Mouse (Mus musculus) left cerebral cortex, adult 8-10 months (tissue): Measurements from ENCODE around the gene Cycs. TPM values are rescaled to one million over a fixed set of nuclear protein-coding genes. Genes with fewer than 3 reads are reported as not detected.
"Not testable (repeated sequence)": the region's sequence is repeated elsewhere in the genome, so short reads cannot be mapped to it uniquely, and the experiment has no call there.

Experiments
- DNase-seq, 2 experiments: peaks; one replicate each; pipeline ENCODE4 v3.0.0; 2022; ENCODE audit warnings: low spot score in 2 of 2
- total RNA-seq, 4 experiments: library from RNA; stranded (reverse); gene quantifications; 2 replicates each; pipeline ENCODE4 v1.2.4; 2022

Cycs gene
- total RNA-seq = 10 to 100 TPM; 38.1 to 47.2 (median 40.6) TPM

DNA sequence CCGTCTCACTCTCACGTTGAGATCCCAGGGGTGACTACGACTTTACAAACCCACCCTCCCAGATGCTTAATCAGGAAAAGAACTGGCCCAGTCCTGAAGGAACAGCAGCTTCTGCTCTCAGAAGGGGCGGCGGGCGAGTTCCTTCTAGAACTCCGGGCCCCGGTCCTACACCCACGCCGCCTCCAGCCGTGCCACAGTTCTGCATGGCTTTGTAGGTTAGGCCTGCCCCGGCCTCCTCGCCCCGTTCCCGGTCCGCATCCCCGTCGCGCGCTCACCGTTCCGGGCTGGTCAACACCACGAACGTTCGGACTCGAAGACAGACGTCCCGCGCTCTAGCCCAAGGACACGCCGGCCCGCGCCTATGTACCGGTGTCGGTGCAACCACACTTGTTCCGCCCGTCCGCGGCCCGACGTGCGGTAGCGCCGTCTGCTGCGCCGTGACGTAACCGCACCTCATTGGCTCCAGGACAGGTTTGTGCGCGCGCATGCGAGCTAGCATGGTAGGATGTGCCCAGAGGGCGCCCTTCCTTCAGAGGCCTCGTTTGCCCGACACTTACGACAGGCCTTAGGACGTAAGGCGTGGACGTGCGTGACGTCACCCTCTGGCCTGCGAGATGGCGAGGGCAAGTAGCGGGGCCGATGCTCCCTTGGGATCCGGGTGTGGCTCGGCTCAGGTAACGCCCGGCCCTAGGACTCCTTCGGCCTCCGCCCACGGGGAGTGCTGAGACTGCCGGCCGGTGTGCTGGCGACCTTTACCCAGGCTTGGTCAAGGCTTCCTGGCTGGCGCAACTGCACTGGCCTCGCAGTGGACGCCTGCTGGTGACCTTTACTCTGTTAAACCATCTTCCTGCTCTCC lies at the start of gene Cycs:
TSS of gene Cycs (minus strand) at position 398 of the 856 bp plus-strand sequence.
- DNase-seq = peak; percentile 98 to 99

DNA sequence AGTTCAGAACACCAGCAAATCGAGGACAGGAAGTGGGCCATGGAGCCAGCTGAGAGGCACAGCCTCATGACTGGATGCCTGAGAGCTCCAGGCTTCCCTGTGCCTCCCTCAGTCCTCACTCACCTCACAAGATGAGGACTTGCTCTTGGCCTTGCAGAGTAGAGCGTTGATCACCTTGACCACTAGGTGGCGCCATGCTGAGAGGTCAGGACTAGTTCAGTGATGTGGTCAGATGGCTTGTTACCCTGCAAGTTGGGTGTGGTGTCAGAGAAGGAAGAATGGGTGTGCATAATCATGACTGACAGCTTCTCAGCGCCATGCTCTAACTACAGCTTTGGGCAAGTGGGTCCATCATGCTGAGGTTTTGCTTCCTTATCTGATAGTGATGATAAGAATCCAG lies 35.3 kb upstream of the Cycs start:
- no peak for DNase-seq

DNA sequence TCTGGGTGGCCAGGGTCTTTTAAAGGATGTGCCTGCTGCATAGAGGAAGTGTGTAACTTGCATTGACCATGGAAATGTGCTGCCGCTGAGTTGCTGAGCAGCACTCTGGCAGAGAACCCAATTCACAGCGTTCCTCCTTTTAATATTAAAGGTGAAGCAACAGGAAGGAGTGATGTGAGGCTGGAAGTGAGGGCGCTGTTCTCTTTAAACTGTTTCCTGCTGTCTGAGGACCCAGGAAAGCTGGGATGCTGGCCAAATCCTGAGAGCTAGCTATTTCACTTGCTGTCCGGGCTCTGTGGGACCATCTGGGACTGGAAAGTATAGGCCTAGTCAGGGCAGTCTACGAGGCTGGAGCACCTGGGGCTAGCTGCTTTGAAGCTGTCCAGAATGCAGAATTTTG lies 32.2 kb upstream of the Cycs start:
- DNase-seq = no peak

DNA sequence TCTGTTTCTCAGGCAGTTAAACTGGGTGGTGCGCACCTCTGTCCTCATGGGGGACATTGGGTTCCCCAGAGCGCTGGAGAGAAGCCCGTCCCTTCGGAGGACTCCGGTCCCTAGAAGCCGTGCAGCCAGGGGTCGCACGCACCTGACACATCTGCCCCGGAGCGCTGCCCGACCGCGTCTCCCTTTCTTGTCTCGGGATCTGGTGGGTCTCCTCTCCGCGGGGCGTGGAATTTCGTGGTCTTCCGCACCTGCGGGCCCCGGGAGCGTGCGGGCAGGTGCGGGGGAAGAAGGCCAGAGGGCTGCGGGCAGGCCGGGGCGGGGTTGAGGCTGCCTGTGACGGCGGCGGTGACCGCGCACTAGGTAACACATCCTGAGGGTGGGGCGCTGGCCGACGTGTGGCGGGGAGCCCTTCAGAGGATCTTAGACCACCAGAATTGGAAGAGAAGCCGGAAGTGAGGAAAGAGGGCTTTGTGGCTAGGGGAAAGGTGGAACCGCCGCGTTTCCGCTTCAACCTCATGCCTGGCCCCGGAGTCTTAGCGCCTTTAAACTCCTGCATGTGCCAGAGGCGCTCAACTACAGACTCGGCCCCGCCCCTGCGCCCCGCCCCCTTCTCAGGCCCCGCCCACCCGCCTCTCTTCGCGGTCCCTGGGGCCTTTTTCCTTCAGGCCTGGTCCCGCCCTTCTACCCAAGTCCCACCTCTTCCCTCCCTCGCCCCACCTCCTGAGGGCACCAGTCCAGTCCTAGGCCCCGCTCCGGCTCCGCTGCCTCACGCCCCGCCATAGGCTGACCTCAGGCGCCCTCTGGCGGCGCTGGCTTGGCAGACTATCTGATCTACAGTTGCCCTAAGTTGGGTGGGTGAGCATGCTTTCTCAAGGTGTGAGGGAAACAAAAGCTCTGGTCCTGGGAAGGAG lies 30.2 kb upstream of the Cycs start, which contains the start of gene 4921507P07Rik:
TSS of gene 4921507P07Rik (minus strand) at position 332 of the 911 bp plus-strand sequence.
- peak; percentile 76 to 88 for DNase-seq

DNA sequence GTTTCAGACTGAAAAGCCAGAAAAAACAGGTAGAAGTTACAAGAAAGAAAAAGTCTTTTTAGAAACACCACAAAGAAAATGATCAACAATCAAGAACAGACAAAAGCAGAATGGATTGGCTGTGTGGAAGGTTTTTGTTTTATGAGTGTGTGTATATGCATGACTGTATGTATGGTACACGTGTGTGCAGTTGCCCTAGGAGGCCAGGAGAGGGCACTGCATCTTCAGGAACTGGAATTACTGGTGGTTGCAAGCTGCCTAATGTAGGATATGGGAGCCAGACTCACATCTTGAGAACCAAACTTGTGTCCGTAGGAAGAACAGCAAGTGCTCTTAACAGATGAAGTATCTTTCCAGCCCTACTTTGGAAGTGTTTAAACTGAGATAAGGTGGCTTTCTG lies 28.0 kb upstream of the Cycs start:
- no peak for DNase-seq

DNA sequence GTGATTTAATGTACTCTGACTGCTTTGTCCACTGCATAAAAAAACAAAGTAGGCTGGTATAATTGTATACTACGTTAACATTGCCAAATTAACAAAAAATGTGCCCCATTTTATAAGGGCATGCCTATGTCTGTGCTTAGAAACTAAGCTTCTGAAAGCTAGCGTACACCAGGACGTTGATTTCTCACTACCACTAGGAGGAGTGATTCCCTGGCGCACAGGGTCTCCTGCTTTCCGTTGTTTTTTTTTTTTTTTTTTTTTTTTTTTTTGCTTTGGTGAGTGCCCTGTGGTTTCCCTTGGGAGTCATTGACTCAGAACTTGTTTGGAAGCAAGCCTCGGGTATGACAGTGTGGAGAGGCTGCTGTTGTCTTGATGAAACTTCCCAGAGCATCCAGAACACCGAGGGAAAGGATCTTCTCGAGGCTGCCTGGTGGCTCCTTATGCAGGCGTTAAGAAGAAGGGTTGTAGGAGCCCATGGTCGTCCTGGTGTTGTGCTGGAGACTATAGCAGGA lies 27.1 kb upstream of the Cycs start:
- no peak for DNase-seq

DNA sequence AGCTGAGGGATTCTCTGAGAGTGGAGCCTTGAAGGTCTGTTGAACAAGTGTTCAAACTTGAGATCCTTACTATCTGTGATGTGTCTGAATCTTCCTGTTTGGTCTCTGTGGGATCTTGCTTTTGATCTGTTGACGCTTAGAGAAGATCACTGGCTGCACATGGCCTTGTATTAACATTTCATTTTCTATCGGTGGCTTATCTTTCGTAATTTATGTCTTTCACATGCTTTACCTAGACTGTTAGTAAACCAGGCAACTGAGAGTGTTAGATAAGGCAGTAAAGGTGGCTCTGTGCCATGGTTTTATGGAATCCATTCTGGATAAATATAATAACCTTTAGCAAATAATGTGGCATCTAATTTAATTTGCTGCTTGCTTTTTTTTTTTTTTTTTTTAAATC lies 23.9 kb upstream of the Cycs start:
- DNase-seq = no peak

DNA sequence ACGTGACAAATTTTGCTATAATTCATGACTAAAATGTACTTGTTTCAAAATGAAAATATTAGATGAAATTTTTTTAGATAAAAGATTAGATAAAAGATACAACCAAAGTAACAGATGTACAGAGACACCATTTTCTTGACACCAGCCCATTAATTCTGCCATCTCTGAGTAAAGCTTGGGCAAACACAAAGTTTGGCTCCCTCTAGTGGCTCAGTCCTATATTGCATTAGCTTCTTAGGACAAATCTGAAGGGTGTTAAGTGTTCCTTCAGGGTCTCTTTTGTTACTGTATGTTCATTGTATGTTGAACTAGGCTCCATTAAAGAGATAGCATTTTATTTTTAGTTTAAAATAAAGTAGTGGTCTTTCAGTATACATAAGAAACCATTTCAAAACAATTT lies 21.9 kb upstream of the Cycs start:
- no peak for DNase-seq

DNA sequence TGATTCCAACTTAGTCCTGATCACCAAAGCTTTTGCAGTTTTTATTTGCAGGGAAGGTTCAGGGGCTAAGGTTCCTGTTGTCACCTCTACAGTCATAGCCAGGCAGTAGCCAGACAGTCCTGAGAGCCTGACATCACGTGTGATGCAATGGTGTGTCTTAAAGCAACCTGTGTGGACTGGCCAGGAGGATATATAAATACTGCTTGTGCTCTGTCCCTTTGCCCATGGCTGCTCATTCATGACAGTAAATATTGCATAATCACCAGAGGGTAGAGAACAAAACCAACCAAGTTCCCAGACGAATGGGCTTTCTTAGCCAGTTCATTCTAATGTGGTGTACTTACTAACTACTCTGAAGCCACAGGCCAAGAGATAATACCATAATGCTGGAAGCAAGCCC lies 21.1 kb upstream of the Cycs start:
- no peak for DNase-seq

DNA sequence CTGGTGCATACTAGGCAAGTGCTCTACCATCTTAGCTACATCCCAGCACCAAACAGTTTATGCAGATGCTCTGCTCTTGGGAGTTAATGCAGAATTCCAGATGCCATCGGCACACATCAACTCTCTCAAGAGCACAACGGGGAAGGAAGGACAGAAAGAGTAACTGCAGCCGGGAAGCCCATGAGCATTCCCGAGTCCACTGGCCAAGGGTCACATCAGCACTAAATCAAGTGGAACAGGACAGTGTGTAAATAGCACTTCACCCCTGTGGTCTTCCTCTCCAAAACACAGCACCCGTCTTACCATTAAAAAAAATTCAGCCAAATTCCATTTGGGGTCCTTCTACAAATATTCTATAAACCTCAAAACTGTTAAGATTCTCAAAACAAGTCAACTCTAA lies 20.0 kb upstream of the Cycs start:
- no peak for DNase-seq

DNA sequence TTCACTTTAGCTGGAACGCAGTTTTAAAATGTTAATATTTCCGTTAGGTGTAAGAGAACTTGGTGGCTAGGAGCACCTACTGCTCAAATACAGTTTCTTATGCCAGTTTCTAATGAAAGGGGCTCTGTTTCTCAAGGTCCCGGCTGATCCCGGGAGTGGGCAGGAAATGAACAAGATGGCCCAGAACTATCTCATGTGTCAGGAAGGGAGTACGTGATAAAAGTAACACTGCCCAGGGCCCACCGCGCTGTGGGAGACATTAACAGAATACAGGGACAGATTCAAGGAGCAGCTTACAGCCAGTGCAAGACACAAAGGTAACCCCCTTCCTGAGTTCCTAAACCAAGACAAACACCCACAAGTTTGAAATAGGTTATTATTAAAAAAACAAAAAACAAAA lies 19.4 kb upstream of the Cycs start:
- no peak for DNase-seq

DNA sequence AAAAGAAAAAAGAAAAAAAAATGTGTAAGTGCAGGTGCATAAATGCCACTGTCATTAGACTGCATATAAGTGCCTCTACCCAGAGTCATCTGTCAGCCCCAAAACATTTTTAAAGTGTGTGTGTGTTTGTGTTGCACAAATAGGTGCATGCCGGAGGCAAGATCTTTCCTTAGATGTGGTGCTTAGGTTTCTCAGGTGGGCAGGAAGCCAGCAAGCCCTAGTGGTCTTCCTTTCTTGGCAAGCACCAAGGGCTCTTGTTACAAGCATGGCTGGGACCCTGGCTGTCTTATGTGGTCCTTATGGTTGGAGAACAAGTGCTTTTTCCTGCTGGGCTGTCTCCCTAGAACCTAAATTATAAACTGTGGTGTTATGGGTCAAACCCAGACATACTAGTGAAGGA lies 5.3 kb upstream of the Cycs start:
- no peak for DNase-seq

DNA sequence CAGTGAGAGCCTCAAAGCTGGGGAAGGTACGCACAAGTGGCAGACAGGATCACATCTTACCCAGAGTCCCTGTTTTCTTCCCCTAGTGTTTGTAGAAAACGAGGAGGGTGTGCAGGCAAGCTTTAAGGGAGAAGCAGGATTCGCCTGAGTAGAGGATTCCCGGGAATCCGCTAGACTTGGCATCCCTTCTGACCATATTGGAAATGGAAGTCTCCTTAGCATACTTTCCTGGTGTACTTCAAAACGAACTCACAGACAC lies 588 bp upstream of the Cycs start:
- no peak for DNase-seq

DNA sequence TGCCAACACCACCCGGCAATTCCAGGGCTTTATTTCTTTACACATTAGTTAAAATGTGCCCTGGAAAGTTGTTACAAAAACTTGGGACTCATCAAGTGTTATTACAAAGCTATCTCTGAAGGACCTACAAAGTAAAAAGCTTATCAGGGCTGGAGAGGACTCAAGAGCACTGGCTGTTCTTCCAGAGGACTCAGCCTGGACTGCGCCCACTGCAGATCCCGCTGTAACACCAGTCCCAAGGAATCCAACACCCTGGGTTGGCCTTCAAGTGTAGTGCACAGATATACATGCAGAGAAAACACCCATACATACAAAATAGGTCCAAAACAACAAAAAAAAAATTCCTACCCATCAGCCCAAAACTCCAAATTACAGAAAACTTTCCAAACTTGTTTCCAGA lies 2.7 kb downstream of the Cycs start:
- no peak for DNase-seq

DNA sequence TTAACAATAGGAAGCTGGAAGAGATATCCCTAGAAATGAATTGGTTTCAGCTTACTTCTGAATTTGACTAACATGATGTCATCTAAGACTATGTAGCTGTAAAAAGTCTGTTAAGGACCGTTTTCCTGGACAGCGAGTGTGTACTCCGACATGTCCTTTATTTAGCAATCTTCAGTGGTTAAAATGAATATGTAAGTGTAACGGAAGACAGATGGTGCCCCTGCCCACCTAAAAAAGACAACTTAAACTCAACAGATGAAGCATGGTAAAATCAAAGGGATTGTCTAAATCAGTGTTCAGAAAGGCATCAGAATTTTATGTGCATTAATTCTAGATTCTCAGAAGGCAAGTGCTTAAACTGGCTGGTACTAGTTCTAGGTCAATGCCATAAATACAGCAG lies 3.9 kb downstream of the Cycs start:
- no peak for DNase-seq

DNA sequence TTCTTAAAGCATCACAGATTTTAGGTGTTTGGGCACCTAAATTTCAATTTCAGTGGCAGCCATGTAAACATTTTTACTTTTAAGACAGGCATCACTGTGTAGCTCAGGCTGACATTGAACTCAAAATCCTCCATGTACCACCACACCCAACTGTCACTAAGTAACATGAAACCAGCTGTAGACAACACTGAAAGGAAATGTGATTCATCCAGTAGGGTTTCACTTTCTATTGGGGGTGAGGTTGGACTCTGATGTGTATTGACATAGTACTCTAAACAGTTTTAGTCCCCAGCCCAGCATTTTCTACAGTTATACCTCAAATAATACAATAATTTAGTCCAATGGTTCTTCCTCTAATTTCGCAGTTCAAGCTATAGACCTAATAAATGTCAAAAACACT lies 5.6 kb downstream of the Cycs start:
- no peak for DNase-seq

DNA sequence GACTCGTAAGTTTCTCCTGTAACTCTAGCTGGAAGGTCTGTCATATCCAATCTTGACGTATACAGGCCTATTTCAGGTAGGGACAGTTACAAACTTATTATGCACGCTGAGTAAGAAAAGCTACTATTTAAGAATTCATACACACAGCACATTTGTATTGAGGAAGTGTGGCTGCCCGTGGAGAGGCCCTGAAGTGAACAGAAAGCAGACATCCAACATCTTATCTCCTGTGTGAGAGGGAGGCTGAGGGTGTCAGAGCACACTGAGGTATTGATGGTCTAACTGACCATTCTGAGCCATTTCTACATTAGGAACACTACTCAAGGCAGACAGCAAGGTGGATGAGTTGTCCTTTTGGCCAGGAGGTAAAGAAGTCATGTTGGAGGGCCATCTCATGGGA lies 7.5 kb downstream of the Cycs start:
- DNase-seq = no peak

DNA sequence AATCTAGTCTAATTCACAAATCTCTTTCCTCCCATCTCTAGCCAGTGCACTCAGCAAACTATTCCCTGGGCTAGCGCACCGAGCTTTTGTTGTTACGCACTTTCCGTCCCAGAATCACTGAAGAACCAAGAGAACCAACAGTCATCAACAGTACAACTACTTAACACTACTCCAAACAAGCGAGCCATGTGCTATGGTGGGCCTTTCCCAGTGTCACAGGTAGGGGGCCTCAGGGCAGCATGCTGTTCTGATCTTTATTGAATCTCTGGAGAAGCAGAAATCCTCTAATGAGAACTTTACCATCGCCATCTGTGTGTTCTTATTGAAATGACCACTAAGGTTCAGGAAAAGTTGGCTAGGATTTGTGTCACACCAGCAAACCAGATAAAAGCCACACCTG lies 8.8 kb downstream of the Cycs start:
- no peak for DNase-seq

DNA sequence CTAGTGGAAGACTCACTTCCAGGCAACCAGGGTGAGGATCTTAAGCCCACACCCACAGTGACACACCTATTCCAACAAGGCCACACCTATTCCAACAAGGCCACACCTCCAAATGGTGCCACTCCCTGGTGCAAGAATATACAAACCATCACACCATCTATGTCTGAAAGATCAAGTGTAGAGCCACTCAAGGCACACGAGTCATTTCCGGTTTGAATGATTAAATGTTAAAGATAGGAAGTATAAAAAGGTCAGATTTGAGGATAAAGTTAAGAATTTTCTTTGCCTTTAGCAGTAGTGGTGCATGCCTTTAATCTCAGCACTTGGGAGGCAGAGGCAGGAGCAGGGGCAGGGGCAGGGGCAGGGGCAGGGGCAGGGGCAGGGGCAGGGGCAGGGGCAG lies 12.1 kb downstream of the Cycs start:
- not testable (repeated sequence) for DNase-seq

DNA sequence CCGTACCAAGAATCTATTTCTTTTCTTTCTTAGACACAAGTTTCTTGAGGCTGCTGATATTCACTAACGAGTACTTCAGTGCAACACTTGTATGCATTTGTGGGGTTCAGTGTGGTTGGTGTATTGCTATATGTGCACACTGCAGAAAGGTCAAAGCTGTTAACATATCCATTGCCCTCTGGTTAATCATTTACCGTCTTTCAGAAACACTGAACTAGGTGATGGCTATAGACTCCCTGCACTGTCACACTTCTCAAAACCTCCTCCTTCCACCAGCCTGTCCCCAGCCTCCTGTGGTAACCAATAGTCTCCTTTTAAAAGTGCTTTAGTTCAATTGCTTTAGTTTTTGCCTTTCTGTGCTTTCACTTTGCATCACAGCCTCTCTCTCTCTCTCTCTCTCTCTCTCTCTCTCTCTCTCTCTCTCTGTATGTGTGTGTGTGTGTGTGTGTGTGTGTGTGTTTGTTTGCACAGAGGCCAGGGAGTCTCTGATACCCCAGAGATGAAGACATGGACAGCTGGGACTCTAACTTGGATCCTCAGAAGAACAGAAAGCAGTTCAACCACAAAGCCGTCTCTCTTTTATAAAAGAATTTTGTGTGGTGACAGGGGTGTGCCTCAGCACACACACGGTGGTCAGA lies 13.3 kb downstream of the Cycs start:
- DNase-seq = no peak

DNA sequence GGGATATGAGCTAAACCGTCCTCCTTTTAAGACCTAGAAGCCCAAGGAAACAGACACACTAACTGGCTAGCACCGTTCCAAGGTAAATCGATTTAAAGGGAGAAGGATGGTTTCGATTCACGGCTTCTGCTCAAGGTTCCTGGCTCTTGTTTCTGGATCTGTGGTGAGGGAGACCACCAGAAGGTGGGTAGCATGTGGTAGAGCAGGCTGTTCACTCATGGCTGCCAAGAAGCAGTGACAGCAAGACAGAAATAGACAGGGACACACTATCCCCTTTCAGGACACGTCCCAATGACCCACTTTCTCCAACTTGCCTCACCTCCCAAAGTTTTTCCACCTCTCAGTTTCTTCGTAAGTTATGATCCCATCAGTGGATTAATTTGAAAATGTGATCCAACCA lies 16.5 kb downstream of the Cycs start:
- DNase-seq = no peak

DNA sequence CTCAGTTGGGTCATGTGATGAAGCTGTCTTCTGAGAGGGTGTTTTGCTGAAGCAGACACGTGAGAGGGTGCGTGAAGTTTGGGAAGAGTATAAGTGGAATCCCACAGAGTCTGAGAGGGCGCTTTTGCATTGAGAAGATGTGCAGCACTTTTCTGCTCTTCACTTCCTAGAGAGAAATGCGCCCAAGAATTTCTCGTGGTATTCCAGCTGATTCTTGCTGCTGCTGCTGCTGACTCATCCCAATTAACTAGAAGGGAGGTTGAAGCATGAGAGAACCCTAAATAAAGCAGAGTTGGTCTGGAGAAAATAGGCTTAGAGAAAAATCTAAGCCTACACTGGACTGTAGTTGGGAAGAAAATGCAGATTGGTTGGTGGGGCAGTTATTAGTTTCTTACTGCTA lies 17.3 kb downstream of the Cycs start:
- no peak for DNase-seq
